Mouse (Mus musculus): Measurements from ENCODE around the gene Nme7.
A peak's percentile ranks its signal among the peaks of the same experiment; 100 is the strongest.

The Nme7 gene

DNA sequence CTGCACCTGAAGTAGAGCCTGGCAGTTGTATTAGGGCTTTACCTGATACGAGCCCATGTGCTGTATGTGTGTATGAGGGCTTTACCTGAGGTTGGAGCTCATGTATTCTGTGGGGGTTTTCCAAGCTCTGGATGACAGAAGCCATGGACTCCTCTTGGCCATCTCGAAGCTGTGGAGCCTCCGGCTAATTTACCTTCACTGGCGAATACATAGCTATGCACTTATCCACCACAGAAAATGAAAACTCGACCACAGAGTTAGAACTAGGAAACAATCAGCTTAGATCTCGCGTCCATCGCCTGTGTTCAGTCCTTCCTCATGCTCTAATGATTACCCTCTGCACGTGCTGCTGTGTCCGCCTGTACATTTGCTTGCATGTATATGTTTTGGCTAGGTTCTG is 80.4 kb downstream of the Nme7 start:
- no peak for DNase-seq (ENCODE audit: low spot score)

DNA sequence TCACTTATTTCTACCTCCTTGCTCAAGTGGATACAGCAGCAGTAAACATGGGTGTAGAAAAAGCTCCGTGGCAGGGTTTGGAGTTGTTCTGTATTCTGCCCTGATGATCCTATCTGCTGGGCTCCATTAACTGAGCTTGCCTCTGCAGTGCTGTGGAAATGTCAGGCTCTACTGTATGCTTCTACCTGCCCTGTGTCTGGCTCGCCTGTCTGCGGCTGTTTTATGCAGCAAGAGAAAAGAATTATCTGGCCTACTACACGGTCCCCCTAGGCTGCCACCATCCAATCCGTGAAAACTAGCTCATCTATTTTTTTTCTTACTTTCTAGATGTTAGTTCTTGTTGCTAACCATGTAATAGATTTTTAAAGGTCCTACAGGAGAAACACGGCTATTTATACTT is 81.1 kb downstream of the Nme7 start:
- DNase-seq (ENCODE audit: low spot score) = no peak

DNA sequence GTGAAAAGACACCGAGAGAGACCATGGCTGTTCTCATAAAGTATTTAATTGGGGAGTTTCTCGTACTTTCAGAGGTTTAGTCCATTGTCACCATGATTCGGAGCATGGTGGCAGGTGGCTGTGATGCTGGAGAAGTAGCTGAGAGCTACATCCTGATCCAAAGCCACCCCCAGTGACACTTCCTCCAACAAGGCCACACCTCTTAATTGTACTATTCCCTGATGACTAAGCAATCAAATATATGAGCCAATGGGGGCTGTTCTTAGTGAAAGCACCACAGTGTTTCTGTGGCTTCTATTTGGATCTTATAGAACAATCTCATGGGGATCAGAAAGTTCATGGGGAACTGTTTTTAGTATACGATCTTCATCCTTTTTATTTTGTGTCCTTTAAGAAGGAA is 85.8 kb downstream of the Nme7 start:
- no peak for DNase-seq (ENCODE audit: low spot score)

DNA sequence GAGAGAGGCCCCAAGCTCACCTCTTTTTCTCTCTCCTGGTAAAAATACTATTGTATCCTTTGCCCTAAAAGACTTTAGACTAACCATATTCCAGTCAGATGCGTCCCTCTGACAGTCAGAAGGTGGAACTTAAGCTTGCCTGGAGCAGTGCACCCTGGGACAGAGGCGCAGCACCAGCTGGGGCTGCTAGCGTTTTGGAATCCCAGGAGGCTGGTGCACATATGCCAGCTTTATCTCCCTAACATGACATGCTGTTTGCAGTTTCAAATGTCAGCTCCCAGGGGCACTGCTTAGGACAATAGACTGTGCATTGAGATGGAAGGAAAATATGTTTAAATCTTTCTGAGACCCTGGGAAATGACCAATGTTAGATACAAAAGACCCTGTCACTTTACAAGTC is 88.3 kb downstream of the Nme7 start:
- no peak for DNase-seq (ENCODE audit: low spot score)

DNA sequence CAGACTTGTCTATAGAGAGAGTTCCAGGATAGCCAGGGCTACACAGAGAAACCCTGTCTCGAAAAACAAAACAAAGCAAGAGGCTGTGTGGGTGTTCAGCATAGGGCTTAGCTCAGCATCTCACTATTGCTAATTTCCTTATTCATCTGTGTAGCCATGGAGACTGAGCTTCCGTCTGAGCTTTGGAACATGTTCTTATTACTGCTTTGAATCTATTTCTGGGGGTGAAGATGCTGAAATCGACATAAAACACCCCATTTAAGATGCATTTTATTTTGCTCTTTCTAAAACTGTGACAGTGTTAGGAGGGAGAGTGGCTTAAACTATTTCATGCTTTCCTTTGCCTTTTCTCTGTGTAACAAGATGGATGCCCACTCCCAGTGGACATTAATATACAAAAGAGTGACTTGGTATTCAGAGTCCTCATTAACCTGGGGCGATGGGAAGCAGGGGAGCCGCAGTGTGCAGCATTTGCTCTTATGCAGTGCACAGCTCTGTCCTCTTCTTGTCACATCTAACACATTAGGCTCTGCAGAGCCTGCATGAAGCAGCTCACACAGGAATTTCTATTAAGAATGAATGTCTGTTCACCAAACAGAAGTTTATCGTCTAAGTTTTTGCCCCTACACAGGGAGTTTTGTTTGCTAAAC is 91.3 kb downstream of the Nme7 start:
- DNase-seq (ENCODE audit: low spot score) = no peak

DNA sequence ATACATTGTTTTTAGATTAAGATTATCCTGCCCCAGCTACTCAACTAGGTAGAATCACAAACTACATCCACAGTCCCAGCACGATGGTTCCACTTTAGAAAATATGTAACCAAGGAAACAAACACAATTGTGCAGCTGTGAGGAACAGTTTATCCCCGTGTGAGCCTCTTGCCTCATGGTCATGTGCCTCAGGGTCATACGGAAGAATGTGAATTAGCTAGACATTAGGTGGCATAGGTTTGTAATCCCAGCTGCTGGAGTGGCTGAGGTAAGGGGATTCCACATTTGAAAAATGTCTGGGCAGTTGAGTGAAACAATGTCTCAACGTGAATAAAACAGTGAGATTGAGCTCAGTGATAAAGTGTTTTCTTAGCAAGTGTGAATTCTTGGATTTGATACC is 93.8 kb downstream of the Nme7 start:
- DNase-seq (ENCODE audit: low spot score) = no peak

DNA sequence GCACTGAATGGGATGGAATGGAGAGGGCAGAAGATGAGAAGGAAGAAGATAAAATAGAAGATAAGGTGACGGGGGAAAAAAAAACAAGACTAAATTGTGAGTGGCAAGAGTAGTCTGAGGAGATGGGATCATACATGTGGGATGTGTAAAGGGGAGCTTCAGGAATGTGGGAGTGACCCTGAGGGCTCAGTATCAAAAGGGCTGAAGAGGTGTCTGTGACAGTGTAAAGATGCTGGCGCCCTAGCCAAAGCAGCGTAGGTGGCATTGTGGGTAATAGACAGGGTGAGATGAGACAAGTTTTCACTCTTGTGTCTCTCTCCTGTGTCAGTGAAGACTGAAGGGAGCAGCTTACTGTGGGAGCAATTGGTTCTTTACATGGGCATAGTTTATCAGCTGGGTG is 95.7 kb downstream of the Nme7 start:
- DNase-seq (ENCODE audit: low spot score) = no peak

DNA sequence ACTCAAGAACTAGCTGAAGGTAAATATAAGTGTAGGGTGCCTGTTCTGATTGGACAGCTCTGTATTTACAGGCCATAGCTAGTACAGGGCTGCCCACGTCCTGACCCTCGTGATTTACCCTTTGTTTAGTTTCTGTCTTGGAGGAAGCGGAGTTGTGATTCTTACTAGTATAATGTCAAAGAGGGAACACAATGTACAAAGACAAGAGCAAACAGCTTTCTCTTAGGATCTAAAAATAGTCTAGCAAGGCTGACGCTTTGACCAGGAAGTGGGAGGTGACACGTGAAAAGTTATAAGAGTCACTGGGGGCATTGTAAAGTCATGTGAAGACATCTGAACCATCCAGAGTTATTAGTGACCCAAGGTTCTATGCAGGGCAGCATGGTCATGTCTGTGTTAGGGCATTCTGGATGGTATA is 101.5 kb downstream of the Nme7 start:
- DNase-seq (ENCODE audit: low spot score) = no peak

DNA sequence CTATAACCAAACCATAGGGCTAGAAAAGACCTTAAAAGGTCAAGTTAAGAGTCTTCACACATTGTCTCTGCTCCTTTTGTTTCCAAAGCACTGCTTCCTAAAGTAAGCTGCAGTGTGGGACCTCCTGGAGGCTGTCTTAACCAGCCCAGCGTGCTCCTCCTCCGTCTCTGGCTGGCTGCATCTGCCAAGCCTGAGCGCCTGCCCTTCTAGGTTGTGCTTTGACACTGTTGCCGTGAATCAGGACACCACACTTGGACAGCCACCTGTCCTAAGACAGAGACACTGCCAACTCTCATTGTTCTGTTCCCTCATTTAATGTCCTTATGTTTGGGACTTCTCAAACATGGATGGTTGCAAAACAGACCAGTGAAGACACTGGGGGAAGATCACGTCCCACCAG is 102.6 kb downstream of the Nme7 start:
- no peak for DNase-seq (ENCODE audit: low spot score)

DNA sequence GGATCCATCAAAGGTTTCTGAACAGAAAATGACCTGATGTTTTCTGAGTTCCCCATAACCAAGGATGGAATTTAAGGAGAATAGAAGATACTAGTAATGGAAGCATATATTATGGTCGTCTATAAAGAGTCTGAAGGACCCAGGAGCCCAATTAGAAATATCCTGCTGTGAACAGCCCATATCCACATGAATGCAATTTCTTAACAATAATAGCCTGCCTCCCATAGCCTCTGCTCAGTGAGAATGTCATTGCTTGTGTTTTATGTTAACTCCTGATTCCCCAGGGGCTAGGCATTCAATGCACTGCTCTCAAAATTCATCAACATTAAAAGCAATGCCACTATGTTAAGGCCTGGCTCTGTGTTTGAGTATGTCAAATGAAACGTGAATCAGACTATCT is 104.7 kb downstream of the Nme7 start:
- DNase-seq (ENCODE audit: low spot score) = no peak

DNA sequence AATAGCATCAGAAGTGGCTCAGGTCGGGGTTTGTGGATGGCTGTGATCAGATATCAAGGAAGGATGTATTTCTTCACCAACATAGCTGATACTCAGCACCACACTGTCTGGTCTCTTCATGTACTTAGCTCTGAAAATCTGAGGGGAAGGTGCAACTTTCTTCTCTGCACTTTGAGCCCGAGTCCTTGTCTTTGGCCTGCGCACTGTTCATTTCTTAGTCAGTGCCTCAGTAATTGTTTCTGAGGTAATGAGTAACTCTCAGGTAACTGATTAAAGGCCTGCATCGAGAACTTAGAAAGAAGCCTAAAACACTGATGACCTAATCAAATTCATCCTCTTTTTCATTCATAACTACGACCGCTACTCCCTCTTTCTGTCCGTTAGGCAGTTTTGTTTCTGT is 107.4 kb downstream of the Nme7 start:
- DNase-seq (ENCODE audit: low spot score) = no peak

DNA sequence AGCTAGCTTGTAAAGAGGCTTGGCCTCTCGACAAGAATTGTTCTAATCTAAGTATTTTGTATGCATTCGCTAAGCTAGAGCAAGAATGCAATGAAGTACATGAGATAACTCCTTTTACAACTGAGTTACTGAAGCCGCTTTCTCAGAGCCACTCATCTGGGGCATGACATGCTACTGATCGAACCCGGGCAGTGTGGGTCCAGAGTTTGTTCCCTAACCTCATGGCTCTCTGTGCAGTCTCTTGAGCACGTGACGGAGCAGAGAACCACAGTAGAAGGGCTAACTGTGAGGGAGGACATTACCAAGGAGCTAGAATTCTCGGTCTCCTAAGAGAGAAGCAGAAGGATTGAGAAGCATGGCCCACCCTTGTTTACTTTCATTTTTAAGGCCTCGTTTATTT is 109.0 kb downstream of the Nme7 start:
- no peak for DNase-seq (ENCODE audit: low spot score)

DNA sequence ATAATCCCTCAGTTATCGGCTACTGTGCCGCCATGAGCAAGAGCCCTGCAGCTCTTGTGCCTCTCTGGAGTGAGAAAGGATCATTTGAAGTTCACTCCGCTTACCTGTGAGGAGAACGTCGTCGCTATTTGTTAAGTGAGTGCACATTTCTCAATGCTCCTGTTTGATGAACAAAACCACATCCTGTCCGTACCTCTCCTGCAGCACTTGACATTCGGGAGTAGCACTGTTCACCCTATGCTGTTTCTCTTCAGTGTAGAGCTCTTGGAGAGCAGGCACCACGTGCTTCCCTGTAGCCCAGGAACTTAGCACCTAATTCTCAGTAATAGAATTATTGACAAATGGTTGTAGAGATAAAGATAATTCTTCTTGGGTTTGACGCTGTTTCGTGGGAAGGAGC is 109.7 kb downstream of the Nme7 start:
- DNase-seq (ENCODE audit: low spot score) = no peak

DNA sequence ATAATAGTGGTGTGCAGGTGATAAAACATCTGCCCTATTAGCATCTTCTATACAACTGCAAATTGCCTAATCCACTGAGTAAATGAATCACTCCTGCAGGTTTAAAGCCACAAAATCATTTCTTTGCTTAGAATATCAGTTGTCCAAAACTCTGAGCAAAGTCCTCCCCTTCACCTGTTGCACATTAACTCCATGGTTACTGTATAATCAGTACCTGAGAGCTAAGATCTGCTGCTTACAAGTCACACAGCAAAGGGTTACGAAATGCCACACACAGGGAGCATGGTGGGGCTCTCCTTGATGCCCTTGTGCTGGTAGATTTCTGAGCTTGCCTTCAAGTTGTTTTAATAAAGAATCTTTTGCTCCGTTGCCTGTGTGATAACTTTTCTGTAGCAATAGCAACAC is 111.4 kb downstream of the Nme7 start:
- no peak for DNase-seq (ENCODE audit: low spot score)

DNA sequence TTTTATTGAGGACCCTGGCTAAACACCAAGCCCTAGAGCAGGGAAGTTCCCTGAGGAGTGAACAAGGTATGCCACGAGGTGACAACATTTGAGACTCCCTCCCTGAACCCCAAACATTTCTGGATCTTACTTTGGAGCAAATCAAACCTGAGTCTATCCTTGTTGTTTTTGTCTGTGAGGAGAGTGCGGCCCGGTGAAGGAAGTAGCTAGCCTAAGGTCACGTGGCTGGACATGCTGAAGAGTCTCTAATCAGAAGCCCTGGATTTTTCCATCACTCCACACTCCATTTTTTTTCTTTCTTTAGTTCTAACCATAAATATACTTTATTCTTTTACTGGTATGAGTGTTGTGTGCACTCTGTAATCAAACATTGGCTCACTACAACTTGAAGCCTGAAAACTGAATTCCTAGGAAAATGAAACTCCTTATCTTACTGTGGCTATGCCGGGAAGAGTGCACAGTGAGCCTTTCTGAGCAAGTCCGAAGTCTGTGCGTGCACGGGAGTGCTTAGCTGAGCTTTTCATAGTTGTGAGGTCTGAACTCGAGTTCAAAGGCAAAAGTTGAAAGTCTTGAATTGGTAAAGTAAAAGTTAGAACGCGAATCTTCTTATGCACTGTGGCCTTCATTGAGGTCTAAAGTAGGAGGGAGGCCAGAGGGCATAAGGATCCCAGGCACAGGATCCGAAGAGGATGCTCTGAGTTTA is 112.9 kb downstream of the Nme7 start:
- DNase-seq (ENCODE audit: low spot score) = no peak

DNA sequence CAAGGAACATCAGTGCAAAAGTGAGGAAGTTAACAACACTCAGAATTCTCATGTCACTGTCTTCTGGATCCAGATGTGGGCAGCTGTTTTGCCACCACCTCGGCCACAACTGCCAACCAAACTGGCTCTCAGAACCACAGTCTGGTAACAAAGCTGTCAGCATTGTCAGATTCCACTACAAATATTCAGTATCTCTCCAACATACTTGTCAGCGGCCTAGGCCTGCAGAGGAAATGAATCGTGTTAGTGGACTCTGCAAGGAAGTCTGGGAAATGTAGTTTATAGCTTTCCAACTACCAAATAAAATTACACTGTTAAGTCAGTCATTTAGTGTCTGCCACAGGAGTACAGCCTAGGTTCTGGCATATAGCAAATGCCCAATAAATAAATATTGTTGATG is 113.7 kb downstream of the Nme7 start:
- no peak for DNase-seq (ENCODE audit: low spot score)

DNA sequence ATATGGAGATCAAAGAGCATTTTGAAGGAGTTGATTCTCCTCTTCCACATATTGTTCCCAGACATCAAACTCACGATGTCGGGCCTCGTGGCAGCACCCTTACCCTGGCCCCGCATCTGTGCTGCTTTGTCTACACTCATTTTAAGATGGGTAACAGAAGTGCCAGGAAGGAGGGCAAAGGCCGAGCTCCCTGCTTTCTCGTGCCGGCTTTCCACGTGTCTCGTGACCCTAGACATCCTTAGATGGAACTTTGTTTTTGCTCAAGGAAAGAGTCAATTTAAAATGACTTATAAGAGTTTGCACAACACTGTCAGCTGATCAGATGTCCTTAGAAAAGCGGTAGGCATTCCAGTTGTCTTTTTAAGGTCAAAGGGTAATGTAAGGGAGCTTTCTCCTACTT is 114.4 kb downstream of the Nme7 start:
- no peak for DNase-seq (ENCODE audit: low spot score)

DNA sequence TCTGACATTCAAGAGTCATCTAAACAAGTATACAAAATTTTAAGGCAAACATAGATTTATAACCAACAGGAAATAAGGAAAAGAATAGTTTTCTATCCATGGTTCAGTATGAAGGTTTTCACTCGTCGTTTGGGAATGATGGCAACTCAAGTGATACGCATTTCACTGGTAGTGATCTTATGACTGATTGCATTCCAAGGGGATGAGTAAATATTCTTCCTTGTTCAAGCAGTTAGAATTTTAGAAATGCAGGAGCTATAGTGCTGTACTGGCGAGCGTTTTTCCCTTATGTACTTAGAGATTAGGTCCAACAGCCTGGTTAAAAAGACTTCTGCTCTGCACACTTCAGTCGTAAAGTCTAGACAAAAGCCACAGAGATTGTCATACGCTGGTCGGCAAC is 115.5 kb downstream of the Nme7 start:
- no peak for DNase-seq (ENCODE audit: low spot score)

DNA sequence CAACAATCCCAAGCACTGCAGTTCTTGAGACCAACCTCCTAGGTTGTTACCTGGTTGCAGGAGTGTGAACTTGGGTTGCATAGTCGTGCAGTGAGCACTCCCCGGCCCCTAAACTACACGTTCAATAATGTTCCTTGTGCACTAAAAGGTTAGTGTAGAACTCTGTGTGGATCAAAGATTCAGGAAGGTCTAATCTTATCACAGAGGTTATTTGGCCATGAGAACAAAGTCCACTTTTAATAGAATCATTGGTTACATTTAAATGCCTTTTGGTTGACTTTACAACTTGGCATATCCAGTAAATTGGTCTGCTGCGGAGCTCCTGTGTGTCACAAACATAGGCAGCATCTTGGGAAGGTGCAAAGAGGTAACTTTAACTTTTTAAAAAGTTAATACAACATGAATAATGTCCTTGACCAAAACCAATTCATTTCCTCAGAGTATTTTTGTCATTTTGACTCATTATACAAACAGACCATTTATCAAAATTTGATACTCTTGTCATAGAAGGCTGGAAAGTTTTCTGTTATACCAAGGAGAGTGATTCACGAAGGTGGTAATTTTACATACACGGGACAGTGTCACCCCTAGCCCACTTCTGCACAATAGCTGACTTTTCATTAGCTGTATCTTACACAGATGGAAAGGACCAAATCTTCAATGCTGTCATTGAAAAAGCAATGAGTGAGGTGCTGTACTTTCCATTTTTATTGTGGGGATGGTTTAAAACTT is 116.9 kb downstream of the Nme7 start:
- no peak for DNase-seq (ENCODE audit: low spot score)

DNA sequence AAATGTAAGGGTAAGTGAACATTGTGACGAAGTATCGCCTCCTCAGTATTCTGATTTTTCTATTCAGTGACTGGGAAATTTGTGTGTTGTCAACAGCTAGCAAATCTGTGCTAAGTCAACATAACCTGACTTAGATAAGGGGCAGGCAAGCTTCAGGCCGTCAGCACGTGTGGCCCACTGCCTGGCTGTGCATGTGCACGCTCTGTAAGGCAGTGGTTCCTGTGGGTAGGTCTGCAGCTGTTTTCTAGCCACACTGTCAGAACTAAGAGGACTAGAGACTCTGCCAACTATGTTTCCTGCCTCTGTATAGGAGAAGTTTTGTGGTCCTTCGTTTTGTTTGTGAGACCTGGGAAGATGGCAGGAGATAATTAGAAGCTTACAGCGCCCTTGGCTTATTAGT is 122.3 kb downstream of the Nme7 start:
- no peak for DNase-seq (ENCODE audit: low spot score)

DNA sequence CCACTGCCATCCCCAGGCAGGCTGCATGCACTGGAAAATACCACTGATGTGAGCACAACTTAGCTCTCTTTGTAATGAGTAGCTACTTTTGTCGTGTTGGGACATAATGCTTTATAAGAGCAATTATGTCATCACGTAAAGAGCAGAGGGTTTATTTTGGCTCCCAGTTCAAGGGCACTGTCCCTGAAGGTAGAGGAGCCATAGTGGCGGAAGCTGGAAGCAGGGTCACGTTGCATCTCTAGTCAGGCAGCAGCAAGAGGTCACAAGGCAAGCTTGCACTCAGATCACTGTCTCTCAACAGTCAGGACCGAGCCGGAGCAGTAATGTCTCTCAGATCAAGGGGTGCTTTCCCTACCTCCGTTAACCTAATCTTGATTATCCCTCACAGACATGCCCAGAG is 123.9 kb downstream of the Nme7 start:
- DNase-seq (ENCODE audit: low spot score) = no peak

DNA sequence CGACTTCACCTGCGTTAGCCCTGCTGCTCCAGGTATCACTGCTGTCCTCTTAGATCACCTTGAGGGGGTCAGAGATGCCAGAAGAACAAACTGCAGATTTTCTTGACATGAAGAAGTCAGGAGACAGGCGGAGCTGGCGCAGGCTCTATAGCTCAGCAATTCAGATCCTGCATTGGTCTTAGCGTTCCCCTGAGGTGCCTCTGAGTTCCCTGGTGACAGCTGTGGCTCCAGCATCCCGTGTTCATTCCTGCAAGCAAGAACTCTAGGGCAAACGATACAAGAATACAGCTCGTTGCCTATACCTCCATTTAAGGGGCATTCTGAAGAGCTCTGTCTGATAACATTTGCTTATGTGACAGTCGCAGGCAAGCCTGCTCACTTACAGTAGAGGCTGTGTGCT is 124.7 kb downstream of the Nme7 start:
- no peak for DNase-seq (ENCODE audit: low spot score)

DNA sequence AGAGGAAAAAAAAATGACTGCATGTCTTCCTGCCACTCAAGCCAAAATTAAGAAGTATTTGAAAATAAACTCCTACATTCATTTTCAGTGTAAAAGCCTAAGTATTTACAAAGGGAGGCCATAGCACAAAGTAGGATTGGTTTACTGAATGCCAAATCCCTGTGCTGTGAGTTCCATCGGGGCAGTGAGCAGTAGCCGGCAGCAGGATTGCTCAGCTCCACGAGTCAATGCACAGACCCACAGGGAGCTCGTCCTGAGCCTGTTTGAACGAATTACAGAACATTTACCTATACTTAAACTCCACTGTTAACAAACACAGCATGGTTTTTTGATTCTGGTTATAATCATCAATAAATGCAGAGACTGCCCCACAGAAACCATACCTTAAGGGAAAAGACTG is 128.7 kb downstream of the Nme7 start:
- no peak for DNase-seq (ENCODE audit: low spot score)

DNA sequence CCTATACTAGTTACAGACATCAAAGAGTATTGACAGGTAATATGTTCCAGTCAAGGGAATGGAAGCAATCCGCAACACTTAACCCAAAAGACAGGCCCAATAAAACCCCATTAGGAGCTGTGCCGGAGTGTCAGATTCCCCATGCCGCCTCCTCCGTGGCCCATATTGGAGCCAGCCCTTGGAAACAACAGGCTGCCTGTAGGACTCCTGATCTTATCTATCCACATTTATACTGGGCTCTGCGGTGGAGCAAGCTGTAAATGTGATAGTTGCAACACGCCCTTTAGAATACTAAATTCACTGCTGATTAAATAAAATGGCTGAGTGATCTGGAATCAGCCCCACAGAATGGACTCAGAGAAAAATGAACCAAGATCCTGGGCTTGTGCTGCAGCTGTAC is 130.1 kb downstream of the Nme7 start:
- DNase-seq (ENCODE audit: low spot score) = peak; percentile 69

Data from MN1 (cell line).